Mouse (Mus musculus): ENCODE measurements around the gene Slc9a6.

Gene Slc9a6

DNA sequence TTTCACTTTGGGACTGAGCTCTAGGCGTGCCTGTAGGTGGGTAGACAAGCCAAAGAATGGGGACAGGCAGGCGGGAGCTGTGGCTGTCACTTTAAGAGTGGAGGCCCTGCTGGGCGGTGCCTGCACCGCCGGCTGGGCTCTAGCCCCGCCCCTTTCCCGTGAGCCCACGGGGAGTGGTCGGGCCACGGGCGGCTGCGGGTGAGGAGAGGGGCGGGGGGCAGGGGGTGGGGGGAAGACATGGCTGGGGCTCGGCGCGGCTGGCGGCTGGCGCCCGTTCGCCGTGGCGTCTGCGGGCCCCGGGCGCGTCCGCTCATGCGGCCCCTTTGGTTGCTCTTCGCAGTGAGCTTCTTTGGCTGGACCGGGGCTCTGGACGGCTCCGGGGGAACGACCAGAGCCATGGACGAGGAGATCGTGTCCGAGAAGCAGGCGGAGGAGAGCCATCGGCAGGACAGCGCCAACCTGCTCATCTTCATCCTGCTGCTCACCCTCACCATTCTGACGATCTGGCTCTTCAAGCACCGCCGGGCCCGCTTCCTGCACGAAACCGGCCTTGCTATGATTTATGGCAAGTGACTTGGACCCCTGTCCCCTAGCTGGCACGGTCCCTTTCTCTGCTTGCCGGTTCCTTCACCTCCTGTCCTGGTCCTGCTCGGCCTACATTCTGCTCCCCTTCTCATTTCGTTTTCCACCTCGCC lies at the start of gene Slc9a6:
Gene Slc9a6, plus strand, starts transcription at position 135 of the 695 bp plus-strand sequence.
- DNase-seq (ENCODE audit: low read depth, low spot score): peak; percentile 77

DNA sequence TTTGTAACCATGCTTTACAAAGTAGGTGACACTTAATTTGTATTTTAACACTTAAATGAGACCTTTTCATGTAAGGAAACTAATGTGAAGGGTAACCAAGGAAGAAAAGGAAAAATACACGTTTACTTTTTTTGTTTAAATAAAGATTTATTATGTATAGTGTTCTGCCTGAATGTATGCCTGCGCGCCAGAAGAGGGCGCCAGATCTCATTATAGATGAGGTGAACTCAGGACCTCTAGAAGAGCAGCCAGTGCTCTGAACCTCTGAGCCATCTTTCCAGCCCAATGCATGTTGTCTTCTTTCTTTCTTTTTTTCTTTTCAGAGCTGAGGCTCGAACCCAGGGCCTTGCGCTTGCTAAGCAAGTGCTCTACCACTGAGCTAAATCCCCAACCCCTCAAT lies 37.1 kb upstream of the Slc9a6 start:
- DNase-seq (ENCODE audit: low read depth, low spot score): peak; percentile 2

DNA sequence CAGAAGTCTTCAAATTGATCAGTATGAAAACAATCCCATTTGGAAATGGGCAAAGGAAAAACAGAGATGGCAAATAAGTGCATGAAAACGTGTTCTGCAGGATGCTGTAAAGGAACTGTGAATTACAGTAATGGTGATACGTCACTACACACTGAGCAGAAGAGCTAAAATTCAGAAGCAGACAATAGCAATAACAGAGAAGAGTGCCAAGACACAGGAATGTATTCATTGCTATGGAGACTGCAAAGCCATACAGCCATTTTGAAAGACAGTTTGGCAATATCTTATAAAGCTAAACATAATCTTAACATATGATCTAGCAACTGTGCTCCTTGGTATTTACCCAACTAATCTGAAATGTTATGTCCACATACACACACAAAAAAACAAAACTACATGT lies 31.4 kb upstream of the Slc9a6 start:
- no peak for DNase-seq (ENCODE audit: low read depth, low spot score)

DNA sequence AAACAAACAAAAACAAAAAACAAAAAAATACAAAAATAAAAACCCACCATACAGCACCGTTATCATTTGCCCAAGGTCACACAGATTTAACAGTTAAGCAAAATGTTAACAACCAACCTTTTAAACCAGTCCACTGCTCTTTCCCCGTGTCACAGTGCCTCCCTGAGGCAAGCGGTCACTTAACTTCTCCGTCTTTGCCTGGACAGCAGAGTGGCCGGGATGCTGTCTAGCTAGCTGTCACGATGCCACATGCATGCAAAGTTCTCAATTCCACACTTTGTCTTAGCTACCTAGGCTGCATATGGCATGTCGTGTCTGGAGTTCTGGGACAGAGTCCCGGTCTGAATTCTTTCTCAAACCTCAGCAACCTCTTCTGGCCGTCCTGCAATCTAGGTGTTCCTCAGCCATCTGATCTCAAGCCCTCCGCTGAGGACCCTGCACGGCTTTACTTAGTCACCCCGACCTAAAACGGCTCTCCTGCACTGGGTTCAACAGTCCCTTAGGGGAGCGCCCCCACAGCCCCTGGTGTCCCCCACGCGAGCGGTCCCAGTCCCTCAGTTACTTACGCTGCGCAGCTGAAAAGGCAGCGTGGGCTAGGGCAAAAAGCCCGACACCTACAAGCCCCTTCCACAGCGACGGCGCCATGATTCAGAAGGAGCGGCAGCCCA lies 12.2 kb upstream of the Slc9a6 start:
- DNase-seq (ENCODE audit: low read depth, low spot score): no peak

DNA sequence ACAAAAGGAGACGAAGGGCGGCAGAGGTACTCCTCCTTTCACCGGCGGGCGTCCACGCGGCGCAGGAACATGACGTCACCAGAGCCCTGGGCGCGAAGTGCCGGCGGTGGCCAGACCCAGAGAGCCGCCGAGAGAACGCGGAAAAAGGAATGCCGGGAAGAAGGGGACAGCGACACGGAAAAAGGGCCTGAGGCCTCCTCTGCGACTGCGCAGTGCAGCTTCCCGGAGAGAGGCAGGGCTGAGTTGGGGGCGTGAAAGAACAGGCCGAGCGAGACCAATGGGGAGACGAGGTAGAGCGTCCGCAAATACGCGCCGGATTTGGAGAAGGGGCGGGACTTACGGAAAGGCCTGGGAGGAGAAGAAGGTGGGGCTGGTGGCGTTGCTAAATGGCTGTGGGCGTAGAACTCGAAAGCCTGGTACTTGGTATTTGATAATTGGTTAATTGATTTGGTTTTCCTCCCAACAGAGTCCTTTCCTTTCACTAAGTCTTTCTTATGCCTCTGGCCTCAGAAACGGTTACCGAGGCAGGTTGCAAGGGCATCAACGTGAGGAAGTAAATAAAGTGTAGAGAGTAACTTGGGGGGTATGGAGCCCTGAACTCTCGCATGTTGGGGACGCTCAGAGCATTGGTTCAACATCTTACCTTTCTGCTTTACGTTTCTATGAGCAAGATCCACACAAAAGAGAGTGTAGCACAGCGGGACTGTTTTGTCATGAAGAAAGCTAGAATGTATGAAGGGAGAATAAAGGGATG lies 11.5 kb upstream of the Slc9a6 start, which contains the start of gene Mmgt1:
Gene Mmgt1, minus strand, starts transcription at position 183 of the 754 bp plus-strand sequence.
- peak; percentile 95 for DNase-seq (ENCODE audit: low read depth, low spot score)

DNA sequence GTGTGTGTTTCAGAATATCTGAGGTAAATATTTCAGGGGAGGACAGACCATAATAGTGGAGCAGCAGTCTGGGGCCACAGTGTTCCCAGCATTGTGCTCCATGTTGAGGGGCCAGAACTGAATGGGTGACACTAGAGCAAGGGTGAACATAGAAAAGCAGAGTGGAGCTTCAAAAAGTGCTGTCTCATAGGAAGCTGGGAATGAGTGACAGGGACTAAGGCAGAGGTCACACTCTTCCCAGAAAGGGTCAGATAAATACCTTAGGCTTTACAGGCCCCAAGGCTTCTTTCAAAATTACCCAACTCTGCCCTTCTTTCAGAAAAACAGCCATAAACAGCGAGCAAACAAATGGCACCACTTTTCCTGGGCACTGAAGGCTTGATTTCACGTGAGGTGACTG lies 3.0 kb upstream of the Slc9a6 start:
- no peak for DNase-seq (ENCODE audit: low read depth, low spot score)

DNA sequence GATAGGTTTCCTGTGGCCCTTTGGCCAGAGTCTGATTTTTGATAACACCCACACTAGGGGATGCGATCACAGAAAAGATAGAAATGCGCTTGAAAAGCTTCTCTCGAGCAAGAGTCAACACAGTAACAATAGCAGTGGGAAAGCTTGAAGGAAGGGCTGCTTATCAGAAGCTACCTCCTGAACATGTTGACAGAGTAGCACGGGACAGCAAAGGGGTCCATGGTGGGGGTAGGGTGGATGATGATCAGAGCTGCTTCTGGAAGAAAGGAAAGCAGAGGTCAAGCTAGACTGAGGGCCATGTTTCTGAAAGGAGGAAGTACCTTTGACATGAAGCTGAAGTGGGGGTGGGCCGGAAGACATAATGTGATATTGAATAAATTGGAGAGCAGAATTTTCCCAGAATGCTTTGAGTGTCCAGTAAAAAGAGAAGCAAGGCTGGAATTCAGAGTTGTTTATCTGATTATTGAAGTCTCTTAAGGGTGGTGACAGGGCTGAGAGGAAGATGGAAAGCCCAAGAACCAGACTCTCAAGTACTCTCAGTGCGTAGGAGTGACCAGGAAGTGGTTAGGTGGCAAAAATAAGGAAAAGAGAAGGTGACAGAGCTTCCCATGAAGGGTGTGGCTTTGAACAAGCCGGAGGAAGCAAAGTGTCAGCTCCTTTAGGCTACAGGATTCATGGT lies 2.4 kb upstream of the Slc9a6 start:
- no peak for DNase-seq (ENCODE audit: low read depth, low spot score)

DNA sequence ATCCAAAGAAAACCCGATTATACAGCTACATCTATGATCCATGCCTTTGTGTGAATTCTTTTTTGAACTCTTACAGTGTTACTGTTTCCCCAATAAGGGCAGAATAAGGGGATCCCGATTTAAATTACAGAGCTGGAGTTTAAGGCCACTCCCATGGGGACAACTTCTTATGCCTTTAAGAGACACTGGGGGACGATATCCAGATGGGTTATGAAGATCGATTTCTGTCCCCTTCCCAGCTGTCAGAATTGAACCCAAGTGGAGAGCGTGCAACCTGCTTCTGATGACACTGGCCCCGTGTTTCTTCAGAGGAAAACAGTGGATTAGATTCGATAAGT lies 303 bp upstream of the Slc9a6 start:
- DNase-seq (ENCODE audit: low read depth, low spot score): no peak

DNA sequence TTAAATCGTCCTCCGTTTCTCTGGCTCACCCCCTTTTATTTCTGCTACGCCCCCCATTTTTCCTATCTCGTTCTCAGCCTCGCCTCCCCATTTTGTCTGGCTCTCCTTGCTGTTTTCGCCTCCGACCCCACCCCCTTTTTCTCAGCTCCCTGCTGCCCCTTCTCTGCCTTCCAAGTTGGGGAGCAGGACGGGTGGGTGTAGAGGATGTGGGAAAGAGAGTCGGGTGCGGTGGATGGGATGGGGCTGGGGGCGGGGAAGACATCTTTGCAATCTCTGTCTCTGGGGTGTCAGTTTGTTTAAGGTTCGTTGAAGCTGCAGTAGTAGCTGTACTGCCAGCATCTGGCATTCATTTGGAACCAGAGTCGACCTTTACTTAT lies 749 bp downstream of the Slc9a6 start:
- peak; percentile 9 for DNase-seq (ENCODE audit: low read depth, low spot score)

DNA sequence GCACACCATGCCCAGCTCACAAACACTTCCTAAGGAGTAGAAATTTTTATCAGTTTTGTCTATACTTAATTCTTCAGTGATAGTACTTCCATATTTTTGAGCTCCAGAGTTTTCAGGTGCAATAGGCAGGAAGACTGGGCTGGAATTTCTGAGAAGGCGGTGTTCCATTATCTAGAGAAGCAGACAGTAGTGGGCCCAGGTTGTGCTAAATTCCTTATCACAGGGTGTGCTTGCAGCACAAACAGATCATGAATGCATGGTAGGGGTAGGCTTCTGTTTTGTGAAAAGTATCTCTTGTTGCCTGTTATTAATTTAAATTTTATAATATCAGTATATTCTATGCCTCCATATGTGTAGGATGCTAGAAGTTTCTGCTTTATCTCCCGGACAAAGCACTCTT lies 5.7 kb downstream of the Slc9a6 start:
- no peak for DNase-seq (ENCODE audit: low read depth, low spot score)

DNA sequence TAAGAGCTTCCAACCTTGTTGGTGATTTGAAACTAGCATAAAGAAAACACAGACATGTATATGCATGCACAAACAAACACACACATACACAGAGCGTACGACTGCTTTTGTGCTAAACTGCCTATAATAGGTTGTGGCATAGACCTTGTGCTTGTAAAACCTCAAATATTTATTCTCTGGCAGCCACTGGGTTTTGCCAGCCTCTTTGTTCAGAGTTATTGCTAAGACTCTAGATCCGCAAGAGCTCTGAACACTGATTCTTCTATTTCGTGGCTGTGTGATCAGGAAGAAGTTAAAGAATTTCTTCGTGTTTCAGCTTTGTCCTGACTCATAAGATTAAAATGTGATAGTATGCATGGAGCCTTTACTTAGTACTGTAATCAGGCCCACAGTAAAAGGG lies 26.6 kb downstream of the Slc9a6 start:
- no peak for DNase-seq (ENCODE audit: low read depth, low spot score)

DNA sequence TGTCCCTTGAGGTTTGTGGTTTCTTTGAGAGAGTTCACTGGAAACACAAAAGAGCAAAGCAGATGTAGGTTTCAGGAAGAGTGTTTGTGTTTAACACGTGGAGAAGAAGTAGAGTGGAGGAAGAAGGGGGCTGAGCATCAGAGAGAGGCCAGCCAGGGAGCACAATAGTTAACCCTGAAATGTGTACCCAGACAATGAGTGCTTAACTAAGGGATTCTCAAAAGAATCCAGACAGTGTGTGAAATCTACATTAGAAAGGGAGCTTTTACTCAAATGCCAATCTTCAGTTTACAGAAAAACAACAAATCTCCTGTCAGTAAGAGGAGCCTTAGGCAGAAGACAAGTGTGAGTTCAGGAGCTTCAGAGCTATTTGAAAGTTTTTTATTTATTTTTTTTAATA lies 30.5 kb downstream of the Slc9a6 start:
- DNase-seq (ENCODE audit: low read depth, low spot score): no peak

DNA sequence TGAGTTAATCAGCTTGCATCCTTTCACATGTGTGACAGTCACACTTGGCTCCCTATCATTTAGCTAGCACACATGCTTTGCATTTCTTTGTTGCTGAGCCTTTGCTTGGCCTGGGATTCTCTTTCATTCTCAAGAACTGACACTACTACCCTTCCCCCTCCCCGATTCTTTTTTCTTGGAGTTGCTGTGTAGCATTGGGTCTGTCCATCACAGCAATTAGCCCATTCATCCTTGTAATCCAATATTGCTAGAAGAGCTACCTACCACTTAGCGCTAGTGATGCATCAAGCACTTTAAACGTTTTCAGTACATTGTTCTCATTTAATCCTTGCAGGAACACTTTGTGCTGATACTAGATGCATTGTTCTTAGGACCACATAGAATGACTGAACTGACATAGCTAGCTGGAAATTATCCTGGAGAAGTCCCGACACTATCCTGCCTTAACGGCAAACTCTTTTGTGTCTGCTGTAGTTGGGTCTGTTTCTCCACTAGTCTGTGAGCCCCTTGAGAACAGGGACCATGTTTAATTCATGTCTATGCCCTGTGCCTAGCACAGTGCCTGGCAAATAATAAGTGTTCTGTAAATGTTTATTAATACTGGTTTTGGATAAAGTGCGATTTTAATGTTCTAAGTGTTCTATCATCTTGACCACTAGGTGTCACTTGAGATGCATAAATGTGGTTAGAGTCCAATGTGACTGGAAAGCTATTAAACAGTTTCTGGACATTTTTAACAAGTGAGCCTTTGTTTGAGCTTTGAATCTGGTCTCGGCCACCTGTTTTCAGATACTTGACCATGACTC lies 40.2 kb downstream of the Slc9a6 start:
- peak; percentile 53 for DNase-seq (ENCODE audit: low read depth, low spot score)

DNA sequence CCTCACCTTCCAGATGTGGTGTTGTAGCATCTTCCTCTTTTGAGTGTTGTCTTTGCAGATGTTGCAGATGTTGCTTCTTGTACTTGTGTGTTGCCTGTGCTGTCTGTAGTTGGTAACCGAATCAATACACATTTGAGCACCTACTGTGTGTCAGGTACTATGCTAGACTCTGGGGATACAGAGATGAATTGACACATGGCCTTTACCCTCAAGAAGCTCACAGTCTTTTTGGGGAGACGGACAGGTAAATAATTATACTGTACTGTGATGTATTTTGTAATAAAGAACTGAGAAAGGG lies 40.7 kb downstream of the Slc9a6 start:
- DNase-seq (ENCODE audit: low read depth, low spot score): no peak

DNA sequence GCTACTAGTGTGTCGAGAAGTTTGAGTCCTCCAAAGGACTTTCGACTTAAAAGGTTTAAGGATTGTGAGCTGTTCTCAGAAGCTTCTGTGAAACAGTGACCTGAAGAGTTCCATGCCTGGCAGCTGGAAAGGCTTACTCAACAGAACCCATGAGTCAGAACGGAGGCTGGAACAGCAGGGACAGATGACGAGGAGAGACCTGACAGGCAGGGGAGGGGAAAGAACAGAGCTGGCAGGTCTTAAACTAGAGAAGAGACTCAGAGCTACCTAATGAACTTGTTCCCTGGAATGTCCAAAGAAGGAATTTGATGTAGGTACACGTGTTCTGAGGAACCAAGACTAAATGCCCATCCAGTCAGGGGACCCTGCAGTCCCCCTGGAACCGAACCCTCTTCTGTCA lies 41.3 kb downstream of the Slc9a6 start:
- DNase-seq (ENCODE audit: low read depth, low spot score): no peak

DNA sequence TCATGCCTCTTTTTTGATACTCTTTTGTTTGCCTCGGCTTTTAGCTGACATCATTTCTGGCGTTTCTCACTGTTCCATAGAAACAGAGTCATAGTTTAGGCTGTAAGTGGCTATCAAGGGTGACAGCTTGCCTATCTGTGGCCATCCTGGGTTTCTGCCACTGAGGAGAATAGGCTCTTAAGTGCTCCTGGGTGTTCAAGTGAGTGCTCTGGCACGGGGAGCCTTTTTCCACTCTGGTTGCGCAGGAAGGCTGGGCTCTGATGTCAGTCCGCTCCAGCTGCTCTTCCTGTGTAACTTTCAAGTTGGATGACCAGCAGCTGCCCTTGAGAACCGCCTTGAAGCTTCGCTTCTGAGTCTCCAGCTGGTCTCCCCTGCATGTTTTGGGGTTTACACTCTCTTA lies 42.2 kb downstream of the Slc9a6 start:
- DNase-seq (ENCODE audit: low read depth, low spot score): no peak

DNA sequence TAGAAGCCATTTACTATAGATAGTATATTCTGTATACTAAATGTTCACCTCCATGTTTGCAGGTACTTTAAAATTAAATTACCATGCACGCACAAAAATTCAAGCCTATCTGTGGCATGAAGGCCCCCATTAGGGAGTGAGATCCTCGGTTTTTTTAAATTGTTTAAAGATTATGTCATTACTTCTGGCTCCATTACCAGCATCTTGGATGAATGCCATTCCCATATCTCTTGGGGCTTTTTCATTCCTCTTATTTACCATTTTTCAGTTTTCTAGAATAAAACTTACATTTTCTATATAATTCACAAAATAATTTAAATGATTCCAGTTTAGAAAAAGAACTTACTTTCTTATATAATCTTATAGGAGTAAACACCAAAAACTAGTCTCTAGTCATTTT lies 46.1 kb downstream of the Slc9a6 start:
- no peak for DNase-seq (ENCODE audit: low read depth, low spot score)

DNA sequence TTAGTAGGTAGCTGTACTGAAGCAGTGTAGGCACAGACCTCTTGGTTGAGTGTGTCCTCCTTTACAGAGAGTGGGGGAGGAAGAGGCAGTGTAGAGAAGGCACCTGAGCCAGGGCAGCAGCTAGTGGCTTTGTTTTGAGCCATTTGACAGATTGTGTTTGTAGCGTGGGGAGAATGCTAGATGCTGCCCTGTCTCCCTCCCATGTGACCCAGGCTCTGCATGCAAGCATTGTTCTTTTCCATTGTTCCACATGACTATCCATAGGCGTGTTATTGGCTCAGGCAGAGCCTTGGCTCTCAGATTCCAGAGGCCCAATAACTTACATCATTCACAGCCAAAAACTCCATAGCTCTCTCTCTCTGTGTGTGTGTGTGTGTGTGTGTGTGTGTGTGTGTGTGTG lies 49.7 kb downstream of the Slc9a6 start:
- no peak for DNase-seq (ENCODE audit: low read depth, low spot score)

DNA sequence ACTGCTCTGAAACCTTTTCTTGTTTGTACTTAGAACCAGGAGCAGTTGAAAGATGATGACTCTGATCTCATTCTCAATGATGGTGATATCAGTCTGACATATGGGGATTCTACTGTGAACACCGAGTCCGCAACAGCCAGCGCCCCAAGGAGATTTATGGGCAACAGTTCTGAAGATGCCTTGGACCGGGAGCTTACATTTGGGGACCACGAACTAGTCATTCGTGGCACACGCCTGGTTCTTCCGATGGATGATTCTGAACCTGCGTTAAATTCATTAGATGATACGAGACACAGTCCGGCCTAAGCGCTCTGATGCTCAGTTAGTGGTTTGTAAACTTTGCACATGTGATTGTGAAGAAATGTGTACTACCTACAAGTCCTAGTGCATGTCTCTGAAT lies 51.6 kb downstream of the Slc9a6 start:
- no peak for DNase-seq (ENCODE audit: low read depth, low spot score)

DNA sequence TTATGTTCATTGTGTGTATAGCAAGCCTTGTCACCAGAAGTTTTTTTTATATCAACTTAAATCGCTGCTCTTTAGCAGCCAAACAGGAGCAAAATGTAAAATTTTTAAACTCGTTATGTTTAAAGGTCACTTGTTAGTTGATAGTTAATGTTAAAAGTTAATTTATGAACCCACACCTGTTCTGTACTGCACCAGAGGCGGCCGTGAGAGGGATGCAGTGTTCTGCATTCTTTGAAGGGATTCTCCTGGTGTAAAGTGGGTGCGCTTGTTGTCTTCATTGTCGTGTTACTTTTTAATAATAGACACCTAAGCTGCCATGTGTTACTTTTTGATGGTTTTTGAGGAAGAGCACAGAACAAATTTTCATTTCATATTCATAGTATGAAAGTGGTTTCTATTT lies 52.8 kb downstream of the Slc9a6 start:
- DNase-seq (ENCODE audit: low read depth, low spot score): no peak

DNA sequence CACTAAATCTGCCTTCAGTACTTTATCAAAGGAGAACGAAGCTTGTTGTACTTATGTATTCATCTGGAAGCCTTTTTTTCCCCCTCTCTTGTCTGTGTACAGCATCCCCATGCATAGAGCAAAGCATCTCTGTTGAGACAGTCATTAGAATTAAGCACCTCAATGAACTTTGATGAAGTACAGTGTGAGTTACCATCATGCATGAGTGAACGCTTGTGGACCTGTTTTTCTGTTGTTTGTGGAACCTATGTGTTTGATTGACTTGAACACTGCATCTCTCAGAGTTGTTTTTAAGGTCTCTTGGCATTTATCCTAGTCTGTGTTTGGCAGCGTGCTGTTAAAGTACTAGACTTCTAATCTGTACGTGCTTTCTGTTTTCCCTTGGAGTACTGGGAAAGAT lies 53.8 kb downstream of the Slc9a6 start:
- no peak for DNase-seq (ENCODE audit: low read depth, low spot score)
